ENCODE assay signal across 22 mouse cellular contexts in the genomic region with DNA sequence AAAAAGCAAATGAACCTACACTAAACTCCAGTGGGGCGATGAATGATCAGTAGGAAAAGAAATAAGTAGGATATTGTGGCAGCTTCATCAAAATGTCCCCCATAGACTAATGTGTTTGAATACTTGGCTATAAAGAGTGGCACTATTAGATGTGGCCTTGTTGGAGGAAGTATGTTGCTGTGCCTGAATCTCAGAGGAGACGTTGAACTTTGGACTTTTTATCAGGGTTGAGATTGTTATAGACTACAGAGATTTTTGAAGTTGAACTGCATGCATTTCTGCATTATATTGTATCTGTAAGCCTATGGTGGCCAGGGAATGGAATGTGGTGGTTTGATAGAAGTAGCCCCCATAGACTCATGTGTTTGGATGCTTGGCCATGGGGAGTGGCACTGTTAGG.
DNase-seq lines count a peak whose midpoint lies in the region; ATAC-seq and TF ChIP-seq lines count a peak whose summit lies in the region.
"Had no signal": no experiment of that assay in that cellular context is flagged by ENCODE, and none has a peak within 500 bp of the region (broad histone marks: within the 10 kb centered on the region; RNA-seq: fewer than 3 reads in every experiment).

No protein-coding gene starts in this region.

- intact Hi-C loops in heart, postnatal 14 days (cut with DNase I): no loop called here

- WGBS in intestine, embryonic 15.5 days: 79% methylated on average over 2 of the region's 2 CpGs
- whole genome bisulfite sequencing in intestine, embryonic 16.5 days: 86% methylated on average over 2 of the region's 2 CpGs
- 72% methylated on average over 2 of the region's 2 CpGs for WGBS in intestine, postnatal 0 days
- WGBS in small intestine, adult 2 months: 58% methylated on average over 2 of the region's 2 CpGs

- no peaks in the 10 kb centered on the region for H3K9me3 ChIP-seq in intestine, embryonic 15.5 days
- no peaks in the 10 kb centered on the region for H3K9me3 ChIP-seq in intestine, embryonic 16.5 days (ENCODE audit: control insufficient read depth, low read length)
- no peaks in the 10 kb centered on the region for H3K9me3 ChIP-seq in intestine, postnatal 0 days (ENCODE audit: control insufficient read depth)
- H3K9me3 ChIP-seq: G1E had no signal

- DNase-seq in urinary bladder, postnatal 14 days (ENCODE audit: low spot score): no peak
- no peak for DNase-seq in heart, postnatal 14 days
- no peak for DNase-seq in heart, postnatal 4 days
- DNase-seq: adrenal gland, adult 2 months; adrenal gland, adult 8-10 months; adrenal gland, postnatal 10 days; adrenal gland, postnatal 14 days; adrenal gland, postnatal 25 days; adrenal gland, postnatal 36 days; B cell, adult 2 months; cerebellum, adult 11 months; cerebellum, adult 11-12 months had no signal

- TF ChIP-seq POLR2A in small intestine, adult 2 months (IDR thresholded peaks at IDR 0.05; ENCODE audit: low read depth, low read length): no peak

- no peak for TF ChIP-seq CTCF in intestine, postnatal 0 days (IDR thresholded peaks at IDR 0.05; ENCODE audit: low read depth)
- TF ChIP-seq CTCF in small intestine, adult 2 months (IDR thresholded peaks at IDR 0.05; ENCODE audit: extremely low read depth, insufficient read length, insufficient replicate concordance, low read depth, low read length): no peak

- no peaks in the 10 kb centered on the region for H3K36me3 ChIP-seq in intestine, embryonic 15.5 days
- H3K36me3 ChIP-seq in intestine, embryonic 16.5 days (ENCODE audit: control insufficient read depth, insufficient read depth, low read length): no peaks in the 10 kb centered on the region
- no peaks in the 10 kb centered on the region for H3K36me3 ChIP-seq in intestine, postnatal 0 days (ENCODE audit: control insufficient read depth, insufficient read depth)
- no peaks in the 10 kb centered on the region for H3K36me3 ChIP-seq in small intestine, adult 2 months (ENCODE audit: control insufficient read depth, insufficient read depth, low read length)
- H3K36me3 ChIP-seq: G1E had no signal

- no peaks in the 10 kb centered on the region for H3K4me1 ChIP-seq in intestine, embryonic 15.5 days (replicated peaks)
- H3K4me1 ChIP-seq in intestine, embryonic 16.5 days (ENCODE audit: control insufficient read depth, insufficient read depth, low read length): no peaks in the 10 kb centered on the region
- H3K4me1 ChIP-seq in intestine, postnatal 0 days (replicated peaks; ENCODE audit: control insufficient read depth, insufficient read depth, low read length): no peaks in the 10 kb centered on the region
- peaks cover 11% of the 10 kb centered on the region; the same call in 1 of the 2 replicates for H3K4me1 ChIP-seq in small intestine, adult 2 months (ENCODE audit: control insufficient read depth, insufficient read depth, insufficient read length, low read length)

- peak; percentile 77 for ATAC-seq in intestine, embryonic 15.5 days
- peak; percentile 62 for ATAC-seq in intestine, embryonic 16.5 days
- peak; percentile 63; the same call in 1 of the 2 replicates for ATAC-seq in intestine, postnatal 0 days
- no peak for ATAC-seq in inflammation-experienced regulatory T-cells, adult 6 months
- ATAC-seq: activated CD4-positive, CD25-positive, alpha-beta regulatory T cell, adult 4 months; CD4-positive, CD25-positive, alpha-beta regulatory T cell, adult 4 months; Patski had no signal

- no peak overlapping the region for H3K27ac ChIP-seq in intestine, embryonic 15.5 days
- H3K27ac ChIP-seq in intestine, embryonic 16.5 days (ENCODE audit: low read length): no peak overlapping the region
- H3K27ac ChIP-seq in intestine, postnatal 0 days (ENCODE audit: low read depth, low read length): no peak overlapping the region
- H3K27ac ChIP-seq in small intestine, adult 2 months (ENCODE audit: insufficient read depth, low read depth, low read length): 0 out of 2 replicates have a peak overlapping the region, but pooled peaks have one; percentile 16

- H3K27me3 ChIP-seq in intestine, embryonic 15.5 days (replicated peaks): no peaks in the 10 kb centered on the region
- H3K27me3 ChIP-seq in intestine, embryonic 16.5 days (replicated peaks; ENCODE audit: control insufficient read depth, insufficient read depth, low read length): no peaks in the 10 kb centered on the region
- H3K27me3 ChIP-seq in intestine, postnatal 0 days (replicated peaks; ENCODE audit: control insufficient read depth, insufficient read depth, low read length): no peaks in the 10 kb centered on the region
- H3K27me3 ChIP-seq in small intestine, adult 2 months (ENCODE audit: control insufficient read depth, insufficient read depth, low read length): no peaks in the 10 kb centered on the region
- H3K27me3 ChIP-seq: CH12.LX, Patski had no signal

- H3K9ac ChIP-seq in intestine, embryonic 15.5 days: no peak overlapping the region
- no peak overlapping the region for H3K9ac ChIP-seq in intestine, embryonic 16.5 days (ENCODE audit: low read depth, low read length)
- H3K9ac ChIP-seq in intestine, postnatal 0 days (ENCODE audit: low read depth, low read length): no peak overlapping the region

- H3K4me2 ChIP-seq in intestine, embryonic 15.5 days (replicated peaks): no peak overlapping the region
- no peak overlapping the region for H3K4me2 ChIP-seq in intestine, embryonic 16.5 days (ENCODE audit: low read depth, low read length)
- H3K4me2 ChIP-seq in intestine, postnatal 0 days (replicated peaks; ENCODE audit: low read depth): no peak overlapping the region

- H3K4me3 ChIP-seq in intestine, embryonic 15.5 days (replicated peaks): no peak overlapping the region
- no peak overlapping the region for H3K4me3 ChIP-seq in intestine, embryonic 16.5 days (ENCODE audit: low read length)
- no peak overlapping the region for H3K4me3 ChIP-seq in intestine, postnatal 0 days (ENCODE audit: low read depth, low read length)
- no peak overlapping the region for H3K4me3 ChIP-seq in small intestine, adult 2 months (ENCODE audit: low read depth, low read length)
